Mouse (Mus musculus) small intestine, adult 10 weeks (tissue): ENCODE data around the gene Ephb3. TPM values are rescaled to one million over a fixed set of nuclear protein-coding genes. Genes with fewer than 3 reads are reported as not detected.

Experiments used
- polyA plus RNA-seq: library from polyadenylated mRNA; stranded (reverse); fragments of 350-450 nt; fragmentation: Illumina TruSeq; extraction: RNeasy Lipid Tissue Mini Kit (QIAGEN cat#74804); gene quantifications from one replicate; pipeline ENCODE4 v1.2.3, GENCODE M21; 2014; ENCODE audit warnings: low replicate concordance

Gene Ephb3
- not detected for polyA plus RNA-seq

GRCm38 (mm10) chr16:21204367-21205092, at the start of gene Ephb3:
TSS of gene Ephb3 (plus strand) at chr16:21204755.

Other genes with a start within 250 kb of the Ephb3 start
- gene Teddm3, start 50.8 kb upstream of the Ephb3 start, polyA plus RNA-seq = not detected
- 24.1 TPM for gene Vps8, start 218.4 kb downstream of the Ephb3 start, polyA plus RNA-seq